Mouse (Mus musculus): ENCODE results near the gene Cutc.

DNA sequence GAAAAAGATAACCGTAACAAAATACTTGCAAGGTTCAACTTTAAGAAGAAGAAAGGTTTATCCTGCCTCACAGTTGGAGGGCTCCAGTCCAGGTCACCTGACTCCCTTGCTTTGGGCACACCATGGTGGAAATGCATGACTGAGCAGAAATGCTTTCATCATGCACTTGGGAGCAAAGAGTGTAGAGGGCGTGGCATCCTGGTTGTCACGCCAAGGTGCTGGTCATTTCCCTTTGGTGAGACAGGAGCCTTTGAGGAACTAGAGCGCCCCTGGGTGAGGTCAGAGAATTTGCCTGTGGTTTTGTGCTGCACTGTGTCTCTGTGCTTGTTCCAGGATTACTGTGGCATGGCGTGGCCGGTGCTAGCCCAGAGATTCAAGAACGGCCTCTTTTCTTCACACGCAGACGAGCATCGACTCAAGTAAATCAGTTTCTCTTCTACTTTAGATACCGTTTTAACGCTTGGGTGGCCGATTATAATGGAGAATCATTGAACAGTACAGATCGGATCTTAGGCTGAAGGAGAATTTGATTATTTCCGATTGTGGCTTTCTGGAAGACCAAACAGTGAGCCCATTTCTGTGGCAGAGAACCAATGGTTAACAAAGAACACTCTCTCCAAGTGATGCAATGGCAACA is 26.2 kb upstream of the Cutc start:
- TF ChIP-seq EP300 (optimal IDR thresholded peaks at IDR 0.05) (no peak), CTCF (IDR thresholded peaks at IDR 0.05; ENCODE audit: low read depth) (no peak)

Data from stomach, postnatal 0 days (tissue).